Mouse (Mus musculus) stomach, postnatal 0 days (tissue): ENCODE results near the gene Gm19426. TPM values are rescaled to one million over a fixed set of nuclear protein-coding genes. Genes with fewer than 3 reads are reported as not detected.

Experiments
- ATAC-seq: fragments of 200-750 bp; cut with Nextera tagmentation; 2 replicates; pipeline ENCODE4 v1.8.0; 2017; ENCODE audit not compliant: low FRiP score, low TSS enrichment
- DNase-seq: peaks from one replicate; pipeline ENCODE4 v3.0.0-alpha.2; 2016; ENCODE audit warnings: low spot score
- H3K27ac ChIP-seq: fragments of 300-500 bp; sonication (generic); replicated peaks from 2 replicates; pipeline ENCODE4 v1.5.1; 2014; ENCODE audit warnings: mild to moderate bottlenecking, control low read depth
- H3K27me3 ChIP-seq: fragments of 300-500 bp; sonication (generic); 2 replicates; pipeline ENCODE4 v1.6.1; 2014; ENCODE audit warnings: low read length; ENCODE audit not compliant: control insufficient read depth, insufficient read depth
- H3K36me3 ChIP-seq: fragments of 300-500 bp; sonication (generic); 2 replicates; pipeline ENCODE4 v1.6.1; 2014; ENCODE audit warnings: low read length, mixed read lengths; ENCODE audit not compliant: control insufficient read depth, insufficient read depth
- H3K4me1 ChIP-seq: fragments of 300-500 bp; sonication (generic); replicated peaks from 2 replicates; pipeline ENCODE4 v1.6.1; 2014; ENCODE audit warnings: antibody characterized with exemption; ENCODE audit not compliant: control insufficient read depth, insufficient read depth
- H3K4me2 ChIP-seq: fragments of 300-500 bp; sonication (generic); replicated peaks from 2 replicates; pipeline ENCODE4 v1.6.1; 2014; ENCODE audit warnings: low read depth, mild to moderate bottlenecking, control low read depth, moderate library complexity
- H3K4me3 ChIP-seq: fragments of 300-500 bp; sonication (generic); 2 replicates; pipeline ENCODE4 v1.5.1; 2014; ENCODE audit warnings: low read depth, low read length, control low read depth
- H3K9ac ChIP-seq: fragments of 300-500 bp; sonication (generic); 2 replicates; pipeline ENCODE4 v1.6.1; 2014; ENCODE audit warnings: mild to moderate bottlenecking, low read length, control low read depth, mixed read lengths
- H3K9me3 ChIP-seq: fragments of 300-500 bp; sonication (generic); 2 replicates; pipeline ENCODE4 v1.6.1; 2016; ENCODE audit warnings: low read length; ENCODE audit not compliant: control insufficient read depth
- CTCF ChIP-seq: IDR thresholded peaks from 2 replicates; pipeline ENCODE4 v1.5.1; 2016; ENCODE audit warnings: antibody characterized with exemption, low read depth, mild to moderate bottlenecking, moderate library complexity
- EP300 ChIP-seq: optimal IDR thresholded peaks from 2 replicates; pipeline ENCODE3; 2016; ENCODE audit warnings: antibody characterized with exemption
- WGBS: fragments of 180-500 bp; shearing (Covaris S2); extraction: QIAGEN DNeasy Blood & Tissue Kit; methylation state at CpG from one replicate; pipeline ENCODE4 v1.1.7; 2014; 5-methylcytosine and 5-hydroxymethylcytosine counted together
- polyA plus RNA-seq: library from polyadenylated mRNA; unstranded; fragments of >200 nt; fragmentation: Nextera tagmentation; extraction: Ambion mirVana; gene quantifications from 2 replicates; pipeline ENCODE4 v1.2.1, GENCODE M21; 2015

Gene Gm19426
- 3.8 and 3.9 TPM in 2 replicates for polyA plus RNA-seq

GRCm38 (mm10) chr2:84743561-84743960, at the start of gene Gm19426:
Gm19426 (minus strand) TSS chr2:84743655.
- DNase-seq (peak; percentile 83), ATAC-seq (peak; percentile 93)
- peaks cover 8% of the 10 kb centered on the region for H3K4me1 ChIP-seq
- peak within 1 kb of the TSS; percentile 91 for H3K4me2 ChIP-seq
- peak within 1 kb of the TSS; percentile 85 for H3K4me3 ChIP-seq
- peak within 1 kb of the TSS; percentile 97 for H3K27ac ChIP-seq
- H3K9ac ChIP-seq = peak within 1 kb of the TSS; percentile 92
- H3K9me3 ChIP-seq = no peaks in the 10 kb centered on the region
- WGBS = under 1% methylated on average over 25 of the region's 25 CpGs
- H3K27me3 ChIP-seq = no peaks in the 10 kb centered on the region
- TF ChIP-seq EP300 = no peak
- TF ChIP-seq CTCF = no peak
- H3K36me3 ChIP-seq = no peaks in the 10 kb centered on the region

GRCm38 (mm10) chr2:84793154-84793553, 49.7 kb upstream of the Gm19426 start:
- H3K27me3 ChIP-seq = no peaks in the 10 kb centered on the region
- DNase-seq = no peak
- no peak for ATAC-seq
- H3K9ac ChIP-seq = no peak overlapping the region
- 83% methylated on average over 3 of the region's 3 CpGs for WGBS
- H3K4me3 ChIP-seq = no peak overlapping the region
- no peaks in the 10 kb centered on the region for H3K4me1 ChIP-seq
- no peaks in the 10 kb centered on the region for H3K36me3 ChIP-seq
- no peaks in the 10 kb centered on the region for H3K9me3 ChIP-seq
- no peak overlapping the region for H3K4me2 ChIP-seq
- TF ChIP-seq CTCF (no peak), EP300 (no peak)
- no peak overlapping the region for H3K27ac ChIP-seq

GRCm38 (mm10) chr2:84792516-84792915, 49.1 kb upstream of the Gm19426 start:
- 42% methylated on average over 3 of the region's 3 CpGs for whole genome bisulfite sequencing

GRCm38 (mm10) chr2:84790418-84790817, 47.0 kb upstream of the Gm19426 start:
- TF ChIP-seq EP300 (no peak), CTCF (no peak)
- DNase-seq (no peak), ATAC-seq (no peak)
- WGBS = 54% methylated on average over 9 of the region's 9 CpGs
- no peak overlapping the region for H3K4me3 ChIP-seq
- H3K36me3 ChIP-seq = no peaks in the 10 kb centered on the region
- H3K9me3 ChIP-seq = no peaks in the 10 kb centered on the region
- H3K27ac ChIP-seq = no peak overlapping the region
- H3K9ac ChIP-seq = no peak overlapping the region
- no peaks in the 10 kb centered on the region for H3K27me3 ChIP-seq
- no peak overlapping the region for H3K4me2 ChIP-seq
- H3K4me1 ChIP-seq = no peaks in the 10 kb centered on the region

More at GRCm38 (mm10) chr2:84792516-84792915, 49.1 kb upstream of the Gm19426 start:
- Histone ChIP-seq H3K27me3 (no peaks in the 10 kb centered on the region), H3K36me3 (no peaks in the 10 kb centered on the region), H3K4me3 (no peak overlapping the region), H3K27ac (no peak overlapping the region), H3K9ac (no peak overlapping the region), H3K4me2 (no peak overlapping the region), H3K9me3 (no peaks in the 10 kb centered on the region), H3K4me1 (no peaks in the 10 kb centered on the region)
- DNase-seq = no peak
- TF ChIP-seq CTCF (no peak), EP300 (no peak)
- no peak for ATAC-seq

GRCm38 (mm10) chr2:84788316-84788715, 44.9 kb upstream of the Gm19426 start:
- TF ChIP-seq CTCF = no peak
- no peak for TF ChIP-seq EP300
- ATAC-seq = no peak
- 62% methylated on average over 3 of the region's 3 CpGs for WGBS
- Histone ChIP-seq H3K9ac (no peak overlapping the region), H3K4me3 (no peak overlapping the region), H3K9me3 (no peaks in the 10 kb centered on the region), H3K36me3 (no peaks in the 10 kb centered on the region), H3K27ac (no peak overlapping the region), H3K27me3 (no peaks in the 10 kb centered on the region), H3K4me2 (no peak overlapping the region), H3K4me1 (peaks cover 4% of the 10 kb centered on the region; the same call in 1 of the 2 replicates)
- no peak for DNase-seq

DNA sequence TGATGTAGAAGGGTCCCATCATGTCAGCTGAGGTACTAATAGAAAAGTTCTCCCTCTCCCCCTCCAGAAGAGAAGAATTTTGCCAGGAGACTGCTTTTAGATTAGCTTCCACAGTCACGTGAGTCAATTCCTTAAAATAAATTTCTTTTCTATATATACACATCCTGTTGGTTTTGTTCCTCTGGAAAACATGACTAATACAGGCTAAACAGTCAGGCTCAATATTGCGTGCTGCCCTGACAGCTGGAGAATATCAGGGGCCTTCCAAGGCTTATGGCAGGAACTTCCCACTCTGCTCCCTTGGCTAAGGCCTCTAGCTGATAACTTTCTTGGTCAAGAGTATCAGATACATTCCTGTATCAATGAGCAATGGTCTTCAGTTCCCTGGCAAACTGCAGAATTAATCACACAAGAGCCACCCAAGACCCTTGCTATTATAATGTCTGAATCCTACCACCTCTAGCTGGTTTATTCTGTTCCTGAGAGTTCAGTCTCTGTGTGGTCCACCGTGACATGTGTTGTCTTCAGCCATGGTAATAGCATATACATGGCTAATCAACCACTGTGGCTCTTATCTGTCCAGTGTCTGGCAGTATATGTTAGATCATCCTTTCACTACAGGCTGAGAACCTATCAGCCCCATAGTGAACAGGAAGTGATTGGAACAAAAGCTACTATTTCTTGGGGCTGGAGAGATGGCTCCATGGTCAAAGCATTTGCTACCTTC, 40.5 kb upstream of the Gm19426 start:
- peak; percentile 87 for ATAC-seq
- TF ChIP-seq CTCF = no peak
- TF ChIP-seq EP300 = no peak
- no peak overlapping the region for H3K9ac ChIP-seq
- H3K9me3 ChIP-seq = no peaks in the 10 kb centered on the region
- H3K27ac ChIP-seq = peak overlapping the region; percentile 67
- no peaks in the 10 kb centered on the region for H3K27me3 ChIP-seq
- no peak overlapping the region for H3K4me2 ChIP-seq
- WGBS = 41% methylated on average over 3 of the region's 3 CpGs
- H3K4me1 ChIP-seq = peaks cover 4% of the 10 kb centered on the region; the same call in 1 of the 2 replicates
- no peaks in the 10 kb centered on the region for H3K36me3 ChIP-seq
- DNase-seq = no peak
- no peak overlapping the region for H3K4me3 ChIP-seq
